ENCODE assay signal across 23 mouse cellular contexts in the genomic region with DNA sequence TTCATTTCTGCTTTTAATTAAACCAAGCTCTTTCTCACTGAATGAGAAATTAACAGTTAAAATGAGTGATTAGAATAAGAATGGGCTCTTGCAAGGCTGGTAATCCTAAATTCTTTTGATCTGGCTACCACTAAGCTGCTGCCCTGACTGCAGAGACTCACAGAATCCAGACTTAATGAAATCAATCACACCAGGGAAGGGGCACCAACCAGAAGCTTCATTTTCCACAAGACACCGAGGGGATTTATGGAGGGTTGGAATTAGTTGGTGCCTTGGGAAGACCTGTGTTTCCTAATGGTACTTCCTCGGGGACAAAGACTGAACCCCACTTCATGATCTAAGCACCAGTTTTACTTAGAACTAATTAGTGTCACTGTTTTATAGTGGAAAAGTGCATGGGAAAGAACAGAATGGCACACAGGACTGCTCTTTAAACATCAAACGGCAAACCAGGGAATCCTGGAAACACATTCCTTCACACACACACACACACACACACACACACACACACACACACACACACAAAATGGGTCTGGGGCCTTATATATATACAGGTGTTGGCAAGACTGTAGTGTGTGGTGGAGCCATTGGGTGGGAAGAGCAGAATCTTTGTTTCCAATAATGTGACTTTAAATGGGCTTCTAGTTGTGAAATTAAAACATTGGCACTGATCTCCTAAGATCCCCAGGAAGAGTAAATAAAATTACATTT. TPM values are rescaled to one million over a fixed set of nuclear protein-coding genes. Genes with fewer than 3 reads are reported as not detected.
DNase-seq lines count a peak whose midpoint lies in the region; ATAC-seq and TF ChIP-seq lines count a peak whose summit lies in the region.
"Had no signal": no experiment of that assay in that cellular context is flagged by ENCODE, and none has a peak within 500 bp of the region (broad histone marks: within the 10 kb centered on the region; RNA-seq: fewer than 3 reads in every experiment).

No protein-coding gene starts in this region.

- TF ChIP-seq CTCF in midbrain, postnatal 0 days (IDR thresholded peaks at IDR 0.05): no peak

- no peak for DNase-seq in heart, postnatal 36 days
- no peak for DNase-seq in midbrain, embryonic 10.5 days (ENCODE audit: low spot score)
- DNase-seq in midbrain, postnatal 0 days (ENCODE audit: low spot score): no peak
- no peak for DNase-seq in thymus, postnatal 4 days
- DNase-seq: B cell, adult 2 months; cerebellum, adult 8-10 months; gastrocnemius, postnatal 14 days; kidney, adult 11 months; lung, postnatal 10 days; thymus, adult 18-20 months had no signal

- no peaks in the 10 kb centered on the region for H3K9me3 ChIP-seq in heart, embryonic 13.5 days
- H3K9me3 ChIP-seq in forebrain, embryonic 13.5 days (replicated peaks): no peaks in the 10 kb centered on the region
- H3K9me3 ChIP-seq in midbrain, embryonic 10.5 days (replicated peaks): no peaks in the 10 kb centered on the region
- no peaks in the 10 kb centered on the region for H3K9me3 ChIP-seq in midbrain, postnatal 0 days (ENCODE audit: low read length)
- no peaks in the 10 kb centered on the region for H3K9me3 ChIP-seq in kidney, embryonic 16.5 days (ENCODE audit: low read length)
- H3K9me3 ChIP-seq: embryonic facial prominence, embryonic 12.5 days; heart, embryonic 15.5 days; hindbrain, embryonic 10.5 days; limb, embryonic 15.5 days; megakaryocyte, embryonic 14.5 days; neural tube, embryonic 15.5 days; stomach, embryonic 15.5 days had no signal

- H3K36me3 ChIP-seq in heart, embryonic 13.5 days: no peaks in the 10 kb centered on the region
- no peaks in the 10 kb centered on the region for H3K36me3 ChIP-seq in forebrain, embryonic 13.5 days (ENCODE audit: poor library complexity, severe bottlenecking)
- H3K36me3 ChIP-seq in midbrain, embryonic 10.5 days: no peaks in the 10 kb centered on the region
- H3K36me3 ChIP-seq in midbrain, postnatal 0 days (ENCODE audit: insufficient read depth, low read length): no peaks in the 10 kb centered on the region
- no peaks in the 10 kb centered on the region for H3K36me3 ChIP-seq in kidney, embryonic 16.5 days (ENCODE audit: insufficient read depth, low read length)
- H3K36me3 ChIP-seq: embryonic facial prominence, embryonic 12.5 days; heart, embryonic 15.5 days; hindbrain, embryonic 10.5 days; limb, embryonic 15.5 days; neural tube, embryonic 15.5 days; stomach, embryonic 15.5 days had no signal

- WGBS in heart, embryonic 13.5 days: 59% methylated on average over 3 of the region's 3 CpGs
- WGBS in forebrain, embryonic 13.5 days: 12% methylated on average over 3 of the region's 3 CpGs
- 30% methylated on average over 3 of the region's 3 CpGs for WGBS in midbrain, embryonic 10.5 days
- 12% methylated on average over 3 of the region's 3 CpGs for WGBS in midbrain, postnatal 0 days
- WGBS in kidney, embryonic 16.5 days: 55% methylated on average over 3 of the region's 3 CpGs

- ATAC-seq in heart, embryonic 13.5 days (ENCODE audit: extremely low read depth, insufficient number of reproducible peaks, low FRiP score, low TSS enrichment): no peak
- peak; percentile 82 for ATAC-seq in forebrain, embryonic 13.5 days
- ATAC-seq in midbrain, postnatal 0 days (ENCODE audit: low FRiP score): peak; percentile 70
- ATAC-seq in kidney, embryonic 16.5 days (ENCODE audit: low FRiP score, low TSS enrichment): no peak

- no peak overlapping the region for H3K4me2 ChIP-seq in heart, embryonic 13.5 days
- H3K4me2 ChIP-seq in forebrain, embryonic 13.5 days: peak overlapping the region; percentile 25; the same call in 1 of the 2 replicates
- no peak overlapping the region for H3K4me2 ChIP-seq in midbrain, postnatal 0 days (ENCODE audit: low read depth, low read length, poor library complexity, severe bottlenecking)
- H3K4me2 ChIP-seq in kidney, embryonic 16.5 days (replicated peaks; ENCODE audit: low read depth, low read length): no peak overlapping the region
- H3K4me2 ChIP-seq: embryonic facial prominence, embryonic 12.5 days; limb, embryonic 15.5 days; neural tube, embryonic 15.5 days; stomach, embryonic 15.5 days had no signal

- intact Hi-C loops in heart, postnatal 36 days (cut with DNase I): no loop called here

- H3K4me3 ChIP-seq in heart, embryonic 13.5 days: no peak overlapping the region
- H3K4me3 ChIP-seq in forebrain, embryonic 13.5 days: no peak overlapping the region
- no peak overlapping the region for H3K4me3 ChIP-seq in midbrain, embryonic 10.5 days
- no peak overlapping the region for H3K4me3 ChIP-seq in midbrain, postnatal 0 days (ENCODE audit: low read depth, low read length)
- no peak overlapping the region for H3K4me3 ChIP-seq in kidney, embryonic 16.5 days (ENCODE audit: low read length)
- H3K4me3 ChIP-seq: embryonic facial prominence, embryonic 12.5 days; erythroblast, embryonic 14.5 days; heart, embryonic 15.5 days; hindbrain, embryonic 10.5 days; limb, embryonic 15.5 days; megakaryocyte, embryonic 14.5 days; neural tube, embryonic 15.5 days; stomach, embryonic 15.5 days had no signal

- H3K4me1 ChIP-seq in heart, embryonic 13.5 days: peaks cover 23% of the 10 kb centered on the region
- H3K4me1 ChIP-seq in forebrain, embryonic 13.5 days: peaks cover 21% of the 10 kb centered on the region
- peaks cover 21% of the 10 kb centered on the region for H3K4me1 ChIP-seq in midbrain, embryonic 10.5 days
- H3K4me1 ChIP-seq in midbrain, postnatal 0 days (ENCODE audit: insufficient read depth, low read length): no peaks in the 10 kb centered on the region
- H3K4me1 ChIP-seq in kidney, embryonic 16.5 days (ENCODE audit: insufficient read depth, low read length): no peaks in the 10 kb centered on the region
- H3K4me1 ChIP-seq: limb, embryonic 15.5 days; neural tube, embryonic 15.5 days; stomach, embryonic 15.5 days had no signal

- peak overlapping the region; percentile 82 for H3K27ac ChIP-seq in heart, embryonic 13.5 days (replicated peaks)
- H3K27ac ChIP-seq in forebrain, embryonic 13.5 days: 0 out of 2 replicates have a peak overlapping the region, but pooled peaks have one; percentile 25
- H3K27ac ChIP-seq in midbrain, embryonic 10.5 days (replicated peaks): peak overlapping the region; percentile 71
- H3K27ac ChIP-seq in midbrain, postnatal 0 days (ENCODE audit: low read depth, low read length): no peak overlapping the region
- H3K27ac ChIP-seq in kidney, embryonic 16.5 days (ENCODE audit: low read length): no peak overlapping the region
- H3K27ac ChIP-seq: embryonic facial prominence, embryonic 12.5 days; hindbrain, embryonic 10.5 days; kidney, postnatal 0 days; limb, embryonic 15.5 days; neural tube, embryonic 15.5 days; stomach, embryonic 15.5 days had no signal

- H3K9ac ChIP-seq in heart, embryonic 13.5 days: no peak overlapping the region
- H3K9ac ChIP-seq in forebrain, embryonic 13.5 days: no peak overlapping the region
- H3K9ac ChIP-seq in midbrain, postnatal 0 days (replicated peaks; ENCODE audit: low read length, poor library complexity, severe bottlenecking): no peak overlapping the region
- H3K9ac ChIP-seq in kidney, embryonic 16.5 days (replicated peaks; ENCODE audit: low read length): no peak overlapping the region
- H3K9ac ChIP-seq: embryonic facial prominence, embryonic 12.5 days; heart, embryonic 15.5 days; limb, embryonic 15.5 days; neural tube, embryonic 15.5 days; stomach, embryonic 15.5 days had no signal

- H3K27me3 ChIP-seq in heart, embryonic 13.5 days (replicated peaks): no peaks in the 10 kb centered on the region
- H3K27me3 ChIP-seq in forebrain, embryonic 13.5 days: no peaks in the 10 kb centered on the region
- no peaks in the 10 kb centered on the region for H3K27me3 ChIP-seq in midbrain, embryonic 10.5 days (ENCODE audit: low read depth, poor library complexity, severe bottlenecking)
- H3K27me3 ChIP-seq in midbrain, postnatal 0 days (ENCODE audit: insufficient read depth, low read length): no peaks in the 10 kb centered on the region
- no peaks in the 10 kb centered on the region for H3K27me3 ChIP-seq in kidney, embryonic 16.5 days (ENCODE audit: insufficient read depth, low read length)
- H3K27me3 ChIP-seq: embryonic facial prominence, embryonic 12.5 days; heart, embryonic 15.5 days; limb, embryonic 15.5 days; megakaryocyte, embryonic 14.5 days; neural tube, embryonic 15.5 days; stomach, embryonic 15.5 days had no signal

RNA-seq across cellular contexts. Expression of gene Fgf7, which starts 18.5 kb away (rescaled TPM):
- polyA plus RNA-seq in heart, embryonic 13.5 days (2015; fragmentation: Nextera tagmentation; extraction: Ambion mirVana): 0.60 and 0.76 TPM in 2 replicates
- 1 to 10 TPM; 1.7 to 1.8 TPM for total RNA-seq in heart, postnatal 36 days (2021)
- polyA plus RNA-seq in forebrain, embryonic 13.5 days (2015; fragmentation: Nextera tagmentation; extraction: Ambion mirVana): 0.93 and 1.4 TPM in 2 replicates
- 0.05 and 0.67 TPM in 2 replicates for polyA plus RNA-seq in midbrain, embryonic 10.5 days (2016; fragmentation: Nextera tagmentation; extraction: Ambion mirVana)
- 1.5 and 3.3 TPM in 2 replicates for total RNA-seq in midbrain, postnatal 0 days (2014; rRNA removed)
- 0.41 and 0.45 TPM in 2 replicates for polyA plus RNA-seq in midbrain, postnatal 0 days (2015; fragmentation: Nextera tagmentation; extraction: Ambion mirVana)
- polyA plus RNA-seq in kidney, embryonic 16.5 days (2015; fragmentation: Nextera tagmentation; extraction: Ambion mirVana): 1.4 and 1.7 TPM in 2 replicates
- total RNA-seq: common myeloid progenitor, adult 5-6 weeks had no signal
- polyA plus RNA-seq: erythroblast, embryonic 14.5 days had no signal

Comparison
In these comparisons a context has a peak if more than half of its experiments do, and no peak if none do; other contexts are left out.
1. H3K27ac ChIP-seq: peak in heart, embryonic 13.5 days (single experiment), forebrain, embryonic 13.5 days (single experiment) and midbrain, embryonic 10.5 days (single experiment); none in midbrain, postnatal 0 days (single experiment) and kidney, embryonic 16.5 days (single experiment).
2. ATAC-seq: peak in forebrain, embryonic 13.5 days (single experiment) and midbrain, postnatal 0 days (single experiment); none in heart, embryonic 13.5 days (single experiment) and kidney, embryonic 16.5 days (single experiment).